Comparison of ENCODE assay signal across 8 mouse cellular contexts in the genomic region with DNA sequence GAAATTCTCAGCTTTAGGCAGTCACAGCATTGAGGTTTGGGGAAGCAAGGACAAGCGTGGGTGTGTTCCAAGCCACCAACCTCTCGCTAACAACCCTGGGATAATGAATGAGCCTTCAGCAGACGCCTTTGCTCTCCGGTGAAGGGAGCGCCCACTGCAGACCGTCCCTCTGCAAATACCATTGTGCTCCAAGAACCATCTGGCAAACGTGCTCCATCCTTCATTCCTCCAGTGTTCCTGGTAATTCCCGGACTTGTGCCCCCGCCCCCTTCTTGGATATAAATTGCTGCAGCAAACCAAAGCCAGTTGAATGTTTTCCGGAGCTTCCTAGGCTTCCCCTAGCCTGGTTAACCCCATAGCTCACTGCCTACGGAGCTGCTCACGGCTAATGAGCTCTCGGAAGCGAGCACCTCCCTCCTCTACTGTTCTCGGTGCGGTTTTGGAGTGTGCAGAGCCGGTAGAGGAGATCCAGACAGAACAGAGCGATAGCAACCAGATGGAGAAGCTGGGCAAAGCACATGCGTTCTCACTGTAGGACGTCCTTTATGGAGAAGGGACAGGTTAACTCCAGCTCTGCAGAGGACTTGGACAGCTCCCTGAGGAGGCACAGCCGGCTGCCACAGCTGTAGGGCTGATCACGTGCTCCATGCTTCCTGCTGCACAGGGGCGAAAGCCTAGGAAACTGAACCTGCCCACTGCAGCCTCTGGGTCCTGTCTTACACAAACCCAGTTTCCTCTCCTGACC. TPM values are rescaled to one million over a fixed set of nuclear protein-coding genes. Genes with fewer than 3 reads are reported as not detected.
DNase-seq lines count a peak whose midpoint lies in the region; ATAC-seq and TF ChIP-seq lines count a peak whose summit lies in the region.

No protein-coding gene starts in this region.

- no peaks in the 10 kb centered on the region for H3K9me3 ChIP-seq in forebrain, embryonic 12.5 days
- no peaks in the 10 kb centered on the region for H3K9me3 ChIP-seq in hindbrain, embryonic 12.5 days (replicated peaks)
- no peaks in the 10 kb centered on the region for H3K9me3 ChIP-seq in lung, embryonic 16.5 days (ENCODE audit: control insufficient read depth, low read length)

- peak overlapping the region; percentile 85 for H3K27ac ChIP-seq in forebrain, embryonic 12.5 days
- H3K27ac ChIP-seq in hindbrain, embryonic 12.5 days = peak overlapping the region; percentile 90
- peak overlapping the region; percentile 26; the same call in 1 of the 2 replicates for H3K27ac ChIP-seq in lung, embryonic 16.5 days (ENCODE audit: low read length)

- DNase-seq in adrenal gland, postnatal 14 days = peak; percentile 52
- peak; percentile 62 for DNase-seq in layer of hippocampus, adult 9-11 months
- peak; percentile 70 for DNase-seq in retina, embryonic 14.5 days (ENCODE audit: low spot score)
- DNase-seq in B cell, adult 2 months = no peak

- H3K4me3 ChIP-seq in C2C12 (ENCODE audit: insufficient read depth, poor library complexity, severe bottlenecking) = no peak overlapping the region
- H3K4me3 ChIP-seq in forebrain, embryonic 12.5 days (replicated peaks) = peak overlapping the region; percentile 36
- H3K4me3 ChIP-seq in hindbrain, embryonic 12.5 days = peak overlapping the region; percentile 30
- peak overlapping the region; percentile 26 for H3K4me3 ChIP-seq in lung, embryonic 16.5 days (ENCODE audit: low read length)

- TF ChIP-seq CTCF in C2C12 (IDR thresholded peaks at IDR 0.05; ENCODE audit: control insufficient read depth, insufficient read depth, insufficient read length) = no peak

- peak; percentile 76 for ATAC-seq in forebrain, embryonic 12.5 days (ENCODE audit: low FRiP score)
- peak; percentile 78 for ATAC-seq in hindbrain, embryonic 12.5 days (ENCODE audit: low FRiP score)
- ATAC-seq in lung, embryonic 16.5 days (ENCODE audit: low read depth) = peak; percentile 89

- H3K4me1 ChIP-seq in forebrain, embryonic 12.5 days = peaks cover 22% of the 10 kb centered on the region
- peaks cover 24% of the 10 kb centered on the region for H3K4me1 ChIP-seq in hindbrain, embryonic 12.5 days
- peaks cover 6% of the 10 kb centered on the region for H3K4me1 ChIP-seq in lung, embryonic 16.5 days (replicated peaks; ENCODE audit: control insufficient read depth, insufficient read depth, low read length)

- H3ac ChIP-seq in C2C12 (ENCODE audit: control insufficient read depth, insufficient read length, low read depth) = no peak overlapping the region

- H3K4me2 ChIP-seq in forebrain, embryonic 12.5 days = peak overlapping the region; percentile 62
- peak overlapping the region; percentile 56 for H3K4me2 ChIP-seq in hindbrain, embryonic 12.5 days (replicated peaks)
- H3K4me2 ChIP-seq in lung, embryonic 16.5 days (ENCODE audit: low read depth, low read length) = peak overlapping the region; percentile 47

- no peaks in the 10 kb centered on the region for H3K36me3 ChIP-seq in C2C12 (ENCODE audit: control insufficient read depth, insufficient read depth)
- H3K36me3 ChIP-seq in forebrain, embryonic 12.5 days (replicated peaks) = no peaks in the 10 kb centered on the region
- no peaks in the 10 kb centered on the region for H3K36me3 ChIP-seq in hindbrain, embryonic 12.5 days
- H3K36me3 ChIP-seq in lung, embryonic 16.5 days (ENCODE audit: control insufficient read depth, insufficient read depth, low read length) = no peaks in the 10 kb centered on the region

- 1% methylated on average over 23 of the region's 23 CpGs for WGBS in forebrain, embryonic 12.5 days
- 1% methylated on average over 23 of the region's 23 CpGs for WGBS in hindbrain, embryonic 12.5 days
- 2% methylated on average over 23 of the region's 23 CpGs for WGBS in lung, embryonic 16.5 days

- peaks cover 18% of the 10 kb centered on the region for H3K27me3 ChIP-seq in C2C12 (ENCODE audit: control insufficient read depth, insufficient read depth, insufficient read length)
- peaks cover 13% of the 10 kb centered on the region; the same call in 1 of the 2 replicates for H3K27me3 ChIP-seq in forebrain, embryonic 12.5 days
- peaks cover 5% of the 10 kb centered on the region; the same call in 1 of the 2 replicates for H3K27me3 ChIP-seq in hindbrain, embryonic 12.5 days
- H3K27me3 ChIP-seq in lung, embryonic 16.5 days (ENCODE audit: control insufficient read depth, insufficient read depth, low read depth, low read length) = no peaks in the 10 kb centered on the region

- peak overlapping the region; percentile 38; the same call in 1 of the 2 replicates for H3K9ac ChIP-seq in forebrain, embryonic 12.5 days
- peak overlapping the region; percentile 5 for H3K9ac ChIP-seq in hindbrain, embryonic 12.5 days
- H3K9ac ChIP-seq in lung, embryonic 16.5 days (ENCODE audit: low read length) = no peak overlapping the region

- H3K79me3 ChIP-seq in C2C12 (ENCODE audit: low read depth) = no peaks in the 10 kb centered on the region

- no peaks in the 10 kb centered on the region for H3K79me2 ChIP-seq in C2C12 (ENCODE audit: control insufficient read depth, insufficient read depth)

TF ChIP-seq in C2C12, 6 proteins besides CTCF, POLR2A, EP300 and RAD21:
- TF ChIP-seq MAX (IDR thresholded peaks at IDR 0.05) (no peak), FOSL1 (IDR thresholded peaks at IDR 0.05; ENCODE audit: insufficient read depth, low read length, poor library complexity, severe bottlenecking) (no peak), MYOG (IDR thresholded peaks at IDR 0.05; ENCODE audit: control insufficient read depth, extremely low read depth, insufficient read length) (no peak), USF1 (IDR thresholded peaks at IDR 0.05; ENCODE audit: low read depth) (peak; percentile 62), MYOD1 (IDR thresholded peaks at IDR 0.05; ENCODE audit: control insufficient read depth, insufficient read length, low read depth) (no peak), CEBPB (IDR thresholded peaks at IDR 0.05; ENCODE audit: low read depth) (no peak)

RNA-seq across cellular contexts. Expression of gene Rhbdl3, which starts 10.8 kb away (rescaled TPM):
- polyA plus RNA-seq in C2C12 (2012; fragmentation: generic; extraction: Trizol) = 0.22 TPM
- total RNA-seq in adrenal gland, postnatal 14 days (2021) = 2.6 and 3.2 TPM in 2 replicates
- polyA plus RNA-seq in forebrain, embryonic 12.5 days (2016; fragmentation: Nextera tagmentation; extraction: Ambion mirVana) = 20.8 and 21.3 TPM in 2 replicates
- polyA plus RNA-seq in hindbrain, embryonic 12.5 days (2016; fragmentation: Nextera tagmentation; extraction: Ambion mirVana) = 28.4 and 32.3 TPM in 2 replicates
- 1.5 and 1.7 TPM in 2 replicates for polyA plus RNA-seq in lung, embryonic 16.5 days (2015; fragmentation: Nextera tagmentation; extraction: Ambion mirVana)

Comparison
In these comparisons a context has a peak if more than half of its experiments do, and no peak if none do; other contexts are left out.
1. DNase-seq: peak in adrenal gland, postnatal 14 days (single experiment), layer of hippocampus, adult 9-11 months (single experiment) and retina, embryonic 14.5 days (single experiment); none in B cell, adult 2 months (0 of 2).
2. H3K27ac ChIP-seq: peak in every context shown above with its lines; median percentile 90 in hindbrain, embryonic 12.5 days; 85 in forebrain, embryonic 12.5 days; 26 in lung, embryonic 16.5 days.
3. Peak in every context shown above with its lines, with median percentiles within 50 percentile points of each other: ATAC-seq and H3K4me2 ChIP-seq.